Mouse (Mus musculus): ENCODE measurements around the gene Ptprj. TPM values are rescaled to one million over a fixed set of nuclear protein-coding genes. Genes with fewer than 3 reads are reported as not detected.
"Not testable (repeated sequence)": the region's sequence is repeated elsewhere in the genome, so short reads cannot be mapped to it uniquely, and the experiment has no call there.

Ptprj gene
- polyA plus RNA-seq, 1 experiment from 2014 or later: 2.5 TPM

DNA sequence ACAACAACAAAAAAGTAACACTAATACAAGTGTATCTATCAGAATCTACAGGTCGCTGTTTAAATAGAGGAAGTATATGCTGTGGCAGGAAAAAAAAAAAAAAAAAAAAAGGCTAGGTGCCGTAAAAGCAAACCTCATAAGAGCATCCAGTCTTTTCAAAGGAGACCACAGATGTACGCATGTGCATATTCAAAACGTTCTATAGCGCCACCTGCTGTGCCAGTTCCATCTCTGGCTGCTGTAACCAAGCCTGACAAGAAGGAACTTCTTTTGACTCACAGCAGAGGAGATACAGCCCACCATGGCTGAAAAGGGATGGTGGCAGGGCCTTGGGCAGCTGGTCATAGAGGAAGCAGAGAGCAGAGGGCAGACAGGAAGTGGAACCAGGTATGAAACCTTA lies 143.0 kb downstream of the Ptprj start:
- 100% methylated on average over 1 of the region's 5 CpGs for WGBS

DNA sequence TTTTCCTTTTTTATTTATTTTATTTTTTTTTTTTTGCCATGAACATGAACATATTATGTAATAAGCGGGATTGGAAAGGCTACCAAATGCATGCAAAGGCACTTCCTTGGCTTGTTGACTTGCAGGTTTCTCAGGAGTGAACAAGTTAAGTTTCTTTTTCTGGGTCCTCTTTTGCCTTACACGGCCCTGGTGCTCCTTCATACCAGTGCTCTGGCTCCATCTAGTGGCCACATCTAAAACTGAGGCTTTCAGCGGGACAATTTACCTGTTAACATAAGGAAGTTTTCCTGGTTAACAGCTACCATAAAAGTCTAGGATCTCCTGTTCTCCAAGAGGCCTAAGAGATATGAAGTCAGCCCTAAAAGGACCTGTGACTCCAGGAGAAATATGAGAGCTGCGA lies 150.7 kb downstream of the Ptprj start:
- WGBS: no CpG with 5 or more reads among the region's 4 CpGs
- peak; percentile 49; the same call in 1 of the 2 replicates for ATAC-seq (replicated peaks; ENCODE audit: low FRiP score)

More for the DNA sequence above, 143.0 kb downstream of the Ptprj start:
- not testable (repeated sequence) for DNase-seq (ENCODE audit: low spot score); ATAC-seq (replicated peaks; ENCODE audit: low FRiP score); H3K36me3 ChIP-seq (ENCODE audit: control insufficient read depth, insufficient read depth, low read length); H3K4me3 ChIP-seq (ENCODE audit: low read depth, low read length); H3K9ac ChIP-seq (ENCODE audit: low read length); H3K27ac ChIP-seq (ENCODE audit: low read depth, low read length); H3K27me3 ChIP-seq (ENCODE audit: control insufficient read depth, insufficient read depth, low read length); H3K9me3 ChIP-seq (ENCODE audit: control insufficient read depth, low read length); H3K4me2 ChIP-seq (ENCODE audit: low read depth, low read length, severe bottlenecking); H3K4me1 ChIP-seq (replicated peaks; ENCODE audit: control insufficient read depth, insufficient read depth, low read length)

DNA sequence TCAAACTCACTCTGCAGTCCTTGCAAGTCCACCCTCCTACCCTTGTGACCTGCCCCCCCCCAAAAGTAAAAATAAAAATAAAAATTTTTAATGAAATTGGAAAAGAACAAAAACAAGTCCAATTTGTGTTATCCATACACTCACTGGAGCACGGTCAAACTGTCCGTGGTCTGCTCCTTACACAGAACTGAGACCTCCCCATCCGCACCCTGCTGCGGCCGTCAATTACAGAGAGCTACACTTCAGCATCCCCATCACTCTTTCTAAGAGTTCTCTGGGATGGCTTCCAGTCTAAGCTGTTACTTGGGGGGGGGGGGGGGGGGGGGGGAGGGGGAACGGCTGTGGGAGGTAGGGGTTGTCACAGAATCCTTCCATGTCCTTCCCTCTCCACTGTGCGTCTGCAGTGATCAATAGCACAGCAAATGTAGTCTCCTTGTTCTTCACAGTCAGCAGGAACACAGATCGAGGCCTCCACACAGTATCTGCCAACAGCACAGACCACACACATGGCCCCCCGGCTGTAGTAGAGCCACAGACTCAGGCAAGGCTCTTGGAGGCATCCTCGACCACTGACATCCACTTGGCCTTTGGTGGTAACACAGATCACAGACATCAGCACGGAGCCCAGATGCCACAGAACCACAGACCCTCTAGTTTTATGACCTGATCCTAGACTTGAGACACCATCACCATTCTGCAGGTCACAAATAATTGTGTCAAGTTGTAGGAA lies 151.3 kb downstream of the Ptprj start:
- H3K4me1 ChIP-seq (replicated peaks; ENCODE audit: control insufficient read depth, insufficient read depth, low read length); H3K27ac ChIP-seq (ENCODE audit: low read depth, low read length); H3K4me3 ChIP-seq (ENCODE audit: low read depth, low read length); H3K4me2 ChIP-seq (ENCODE audit: low read depth, low read length, severe bottlenecking); H3K36me3 ChIP-seq (ENCODE audit: control insufficient read depth, insufficient read depth, low read length); H3K9ac ChIP-seq (ENCODE audit: low read length); H3K27me3 ChIP-seq (ENCODE audit: control insufficient read depth, insufficient read depth, low read length); H3K9me3 ChIP-seq (ENCODE audit: control insufficient read depth, low read length); DNase-seq (ENCODE audit: low spot score): not testable (repeated sequence)
- peak; percentile 53; the same call in 1 of the 2 replicates for ATAC-seq (replicated peaks; ENCODE audit: low FRiP score)
- no CpG with 5 or more reads among the region's 11 CpGs for WGBS

More for the DNA sequence above, 150.7 kb downstream of the Ptprj start:
- H3K9me3 ChIP-seq (ENCODE audit: control insufficient read depth, low read length); H3K4me3 ChIP-seq (ENCODE audit: low read depth, low read length); H3K4me1 ChIP-seq (replicated peaks; ENCODE audit: control insufficient read depth, insufficient read depth, low read length); DNase-seq (ENCODE audit: low spot score); H3K4me2 ChIP-seq (ENCODE audit: low read depth, low read length, severe bottlenecking); H3K9ac ChIP-seq (ENCODE audit: low read length); H3K27ac ChIP-seq (ENCODE audit: low read depth, low read length); H3K36me3 ChIP-seq (ENCODE audit: control insufficient read depth, insufficient read depth, low read length); H3K27me3 ChIP-seq (ENCODE audit: control insufficient read depth, insufficient read depth, low read length): not testable (repeated sequence)

DNA sequence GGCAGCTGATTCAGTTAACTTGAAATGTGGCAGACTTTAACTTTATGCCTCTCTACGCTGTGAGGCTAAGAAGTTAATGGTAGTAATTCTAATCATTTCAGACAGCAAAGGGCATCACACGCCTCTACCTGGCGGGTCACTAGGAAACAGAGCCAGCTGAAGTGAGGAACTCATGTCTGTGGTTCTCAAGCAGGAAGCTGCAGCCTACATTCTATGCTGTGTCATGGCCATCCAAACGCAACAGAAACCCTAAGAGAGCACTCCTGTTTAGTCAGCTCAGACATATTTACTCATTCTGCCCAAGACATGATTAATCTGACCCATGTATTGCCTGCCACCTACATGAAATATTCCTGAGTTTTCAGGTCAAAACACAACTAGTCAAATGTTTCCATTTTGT lies 155.5 kb downstream of the Ptprj start:
- H3K9me3 ChIP-seq (ENCODE audit: control insufficient read depth, low read length); DNase-seq (ENCODE audit: low spot score); H3K27me3 ChIP-seq (ENCODE audit: control insufficient read depth, insufficient read depth, low read length); H3K4me1 ChIP-seq (replicated peaks; ENCODE audit: control insufficient read depth, insufficient read depth, low read length); H3K9ac ChIP-seq (ENCODE audit: low read length); ATAC-seq (replicated peaks; ENCODE audit: low FRiP score); H3K4me3 ChIP-seq (ENCODE audit: low read depth, low read length); H3K27ac ChIP-seq (ENCODE audit: low read depth, low read length); H3K4me2 ChIP-seq (ENCODE audit: low read depth, low read length, severe bottlenecking); H3K36me3 ChIP-seq (ENCODE audit: control insufficient read depth, insufficient read depth, low read length): not testable (repeated sequence)
- WGBS: no CpG with 5 or more reads among the region's 4 CpGs

DNA sequence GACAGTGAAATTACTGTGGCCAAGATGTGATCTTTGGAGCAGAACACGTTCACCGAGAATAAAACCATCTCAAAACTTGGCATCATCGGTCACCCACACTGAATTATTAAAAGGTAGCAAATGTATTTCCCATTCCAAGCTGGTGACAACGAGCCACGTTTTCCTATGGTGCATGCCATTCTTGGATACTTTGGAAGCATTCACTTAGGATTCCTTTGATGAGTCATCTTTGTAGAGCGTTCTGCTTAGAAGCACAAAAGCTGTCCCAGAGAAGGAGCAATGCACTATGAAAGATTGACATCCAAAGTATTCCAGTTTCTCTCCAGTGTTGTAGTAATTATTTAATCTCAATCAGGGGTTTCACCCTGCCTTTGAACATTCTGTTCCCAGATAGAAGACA lies 158.2 kb downstream of the Ptprj start:
- H3K9ac ChIP-seq (ENCODE audit: low read length); H3K27ac ChIP-seq (ENCODE audit: low read depth, low read length); H3K9me3 ChIP-seq (ENCODE audit: control insufficient read depth, low read length); H3K4me2 ChIP-seq (ENCODE audit: low read depth, low read length, severe bottlenecking); H3K4me1 ChIP-seq (replicated peaks; ENCODE audit: control insufficient read depth, insufficient read depth, low read length); ATAC-seq (replicated peaks; ENCODE audit: low FRiP score); DNase-seq (ENCODE audit: low spot score); H3K4me3 ChIP-seq (ENCODE audit: low read depth, low read length); H3K36me3 ChIP-seq (ENCODE audit: control insufficient read depth, insufficient read depth, low read length); H3K27me3 ChIP-seq (ENCODE audit: control insufficient read depth, insufficient read depth, low read length): not testable (repeated sequence)
- 88% methylated on average over 6 of the region's 6 CpGs for WGBS

DNA sequence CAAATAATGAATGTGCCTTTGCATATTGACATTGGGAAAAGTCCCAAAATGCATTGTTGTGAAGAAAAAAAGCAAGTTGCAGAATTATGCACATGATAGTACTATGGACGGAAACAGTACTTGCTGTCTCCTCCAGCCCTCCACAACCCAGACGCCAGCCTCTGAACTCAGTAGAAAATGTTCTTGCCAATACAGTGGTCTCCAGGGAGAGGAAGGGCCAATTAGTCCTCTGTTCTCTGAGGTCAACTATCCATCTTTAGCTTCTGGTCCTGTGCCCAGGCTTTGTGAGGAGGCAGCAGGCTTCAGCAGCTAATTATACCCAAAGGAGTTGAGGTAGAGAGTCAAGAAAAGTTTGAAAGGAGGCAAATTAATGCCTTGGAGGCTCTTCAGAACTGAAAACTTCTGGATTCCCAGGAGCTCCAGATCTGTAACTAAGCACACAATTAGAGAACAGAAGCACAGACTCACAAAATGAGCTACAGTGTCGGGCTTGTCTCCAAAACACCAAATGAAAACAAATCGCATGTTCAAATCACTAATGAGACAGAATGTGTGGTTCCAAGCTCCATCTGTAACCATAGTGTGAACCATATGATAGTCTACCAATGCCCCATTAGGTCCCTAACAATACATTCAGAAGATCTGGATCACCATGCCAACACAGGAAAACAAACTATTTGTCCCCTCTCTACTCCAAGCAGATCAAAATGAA lies 166.2 kb downstream of the Ptprj start:
- not testable (repeated sequence) for H3K36me3 ChIP-seq (ENCODE audit: control insufficient read depth, insufficient read depth, low read length); H3K27ac ChIP-seq (ENCODE audit: low read depth, low read length); H3K4me1 ChIP-seq (replicated peaks; ENCODE audit: control insufficient read depth, insufficient read depth, low read length); ATAC-seq (replicated peaks; ENCODE audit: low FRiP score); DNase-seq (ENCODE audit: low spot score); H3K4me3 ChIP-seq (ENCODE audit: low read depth, low read length); H3K9ac ChIP-seq (ENCODE audit: low read length); H3K4me2 ChIP-seq (ENCODE audit: low read depth, low read length, severe bottlenecking); H3K9me3 ChIP-seq (ENCODE audit: control insufficient read depth, low read length); H3K27me3 ChIP-seq (ENCODE audit: control insufficient read depth, insufficient read depth, low read length)
- 66% methylated on average over 3 of the region's 4 CpGs for WGBS

DNA sequence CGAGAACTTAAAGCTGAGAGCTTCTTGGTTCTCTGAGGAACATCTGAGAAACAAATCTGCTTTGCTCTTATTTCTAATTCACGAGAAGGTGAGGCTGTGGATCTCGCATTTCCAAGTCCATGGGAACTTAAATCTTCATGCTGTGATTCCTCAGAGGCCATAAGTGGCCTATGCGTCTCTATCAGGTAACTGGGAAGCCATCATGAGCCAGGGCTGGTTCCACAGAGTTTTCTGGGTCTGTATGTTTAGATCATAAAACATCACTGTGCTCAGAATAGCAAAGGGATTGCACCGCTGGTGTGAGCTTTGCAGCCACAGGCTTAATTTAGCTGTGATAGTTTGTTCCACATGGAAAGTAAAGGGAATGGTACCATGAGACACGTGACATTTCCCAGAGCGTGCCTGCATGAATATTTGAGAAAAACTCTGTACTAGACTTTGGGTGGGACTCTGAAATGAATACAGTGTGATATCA lies 181.8 kb downstream of the Ptprj start, which contains the start of gene Olfr1274-ps:
Gene Olfr1274-ps, plus strand, starts transcription at position 51 of the 475 bp plus-strand sequence.
- DNase-seq (ENCODE audit: low spot score); H3K4me2 ChIP-seq (ENCODE audit: low read depth, low read length, severe bottlenecking); ATAC-seq (replicated peaks; ENCODE audit: low FRiP score); H3K27ac ChIP-seq (ENCODE audit: low read depth, low read length); H3K4me3 ChIP-seq (ENCODE audit: low read depth, low read length); H3K4me1 ChIP-seq (replicated peaks; ENCODE audit: control insufficient read depth, insufficient read depth, low read length); H3K36me3 ChIP-seq (ENCODE audit: control insufficient read depth, insufficient read depth, low read length); H3K27me3 ChIP-seq (ENCODE audit: control insufficient read depth, insufficient read depth, low read length); H3K9ac ChIP-seq (ENCODE audit: low read length); H3K9me3 ChIP-seq (ENCODE audit: control insufficient read depth, low read length): not testable (repeated sequence)
- WGBS: 80% methylated on average over 5 of the region's 7 CpGs

Data from forebrain, embryonic 11.5 days (tissue).